Mouse (Mus musculus): ENCODE results near the gene Nxn. TPM values are rescaled to one million over a fixed set of nuclear protein-coding genes. Genes with fewer than 3 reads are reported as not detected.
A peak's percentile ranks its signal among the peaks of the same experiment; 100 is the strongest.

Nxn gene
- polyA plus RNA-seq, 1 experiment, result 2.0 TPM

DNA sequence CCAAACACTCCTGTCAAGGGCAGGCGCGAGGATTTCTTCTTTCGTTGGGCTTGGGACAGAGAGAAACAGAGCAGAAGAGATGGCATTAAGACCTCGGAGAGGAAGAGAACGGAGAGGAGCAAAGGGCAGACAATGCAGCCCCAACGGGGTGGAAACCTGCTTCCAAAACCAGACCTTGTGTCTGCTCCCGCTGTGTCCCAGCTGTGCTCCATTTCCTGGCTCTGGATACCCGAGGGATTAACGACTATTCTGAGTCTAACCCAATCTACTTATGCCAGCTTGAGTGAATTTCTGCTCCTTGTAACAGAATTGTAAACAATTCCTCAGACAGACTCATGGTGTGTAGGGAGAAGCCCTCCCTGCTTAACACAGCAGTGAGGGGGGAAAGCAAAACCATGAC lies 104.1 kb downstream of the Nxn start:
- H3K4me1 ChIP-seq (ENCODE audit: control insufficient read depth, insufficient read depth, insufficient read length, low read length), result peaks cover 32% of the 10 kb centered on the region
- no peak overlapping the region for H3K4me3 ChIP-seq (ENCODE audit: insufficient read depth, low read depth, low read length)
- peak overlapping the region; percentile 19; the same call in 1 of the 2 replicates for H3K27ac ChIP-seq (replicated peaks; ENCODE audit: low read depth, low read length)

DNA sequence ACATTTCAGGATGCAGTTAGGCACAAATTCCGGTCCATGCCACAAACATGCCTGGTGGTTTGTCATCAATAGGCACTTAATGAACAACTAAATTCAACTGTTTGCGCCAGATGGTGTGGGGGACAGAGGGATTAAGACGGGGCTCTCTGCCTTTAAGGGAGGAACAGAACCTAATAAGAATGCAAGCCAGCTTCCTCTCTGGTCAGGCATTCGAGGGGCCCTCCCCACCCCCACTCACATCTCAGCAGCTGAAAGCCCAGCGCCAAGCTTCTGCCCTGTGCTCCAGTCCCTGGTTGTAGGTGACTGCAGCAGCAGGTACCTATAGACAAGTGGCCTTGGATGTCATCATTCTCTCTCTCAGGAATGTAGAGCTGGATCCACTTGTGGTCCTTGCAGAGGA lies 104.9 kb downstream of the Nxn start:
- Histone ChIP-seq H3K4me1 (ENCODE audit: control insufficient read depth, insufficient read depth, insufficient read length, low read length) (peaks cover 32% of the 10 kb centered on the region), H3K27ac (replicated peaks; ENCODE audit: low read depth, low read length) (peak overlapping the region; percentile 32), H3K4me3 (ENCODE audit: insufficient read depth, low read depth, low read length) (no peak overlapping the region)

DNA sequence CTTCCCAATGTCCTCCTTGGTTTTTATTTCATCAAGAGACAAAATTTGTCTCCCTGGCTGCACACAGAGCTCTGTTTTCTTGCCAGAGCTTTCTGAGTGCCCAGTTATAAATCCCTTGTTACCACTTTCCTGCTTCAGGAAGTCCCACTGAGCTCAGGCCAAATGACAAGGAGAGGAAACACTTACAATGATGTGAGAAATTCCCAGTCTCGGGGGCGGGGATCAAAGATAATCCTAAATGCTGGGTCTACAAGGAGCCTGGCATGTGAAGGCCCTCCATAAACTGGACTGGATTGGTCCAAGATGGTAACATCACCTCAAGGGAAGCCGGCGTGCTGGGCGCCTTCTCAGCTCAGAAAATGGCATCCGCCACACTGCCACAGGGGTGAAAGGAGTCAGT lies 106.1 kb downstream of the Nxn start:
- H3K4me3 ChIP-seq (ENCODE audit: insufficient read depth, low read depth, low read length), result peak overlapping the region; percentile 30
- peak overlapping the region; percentile 78 for H3K27ac ChIP-seq (replicated peaks; ENCODE audit: low read depth, low read length)
- H3K4me1 ChIP-seq (ENCODE audit: control insufficient read depth, insufficient read depth, insufficient read length, low read length), result peaks cover 29% of the 10 kb centered on the region

DNA sequence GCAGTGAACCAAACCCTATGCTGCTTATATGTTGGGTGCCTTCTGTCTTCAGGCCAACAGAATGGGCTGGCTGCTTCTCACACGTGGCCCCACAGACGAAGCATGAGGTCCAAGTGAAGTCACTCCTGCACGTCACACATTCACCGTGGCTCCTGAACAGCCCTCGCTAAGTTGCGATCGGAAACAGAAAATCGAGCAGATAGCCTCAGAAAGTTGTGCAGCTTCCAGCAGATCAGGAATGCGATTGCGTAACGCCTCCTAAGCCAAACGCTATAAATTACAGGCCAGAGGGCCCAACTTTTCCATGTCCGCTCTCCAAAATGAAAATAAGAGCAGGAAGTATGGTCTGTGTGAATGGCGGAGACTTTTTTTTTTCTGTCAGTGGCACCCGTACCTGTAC lies 106.5 kb downstream of the Nxn start:
- H3K27ac ChIP-seq (replicated peaks; ENCODE audit: low read depth, low read length), result peak overlapping the region; percentile 78
- peak overlapping the region; percentile 30 for H3K4me3 ChIP-seq (ENCODE audit: insufficient read depth, low read depth, low read length)
- peaks cover 30% of the 10 kb centered on the region for H3K4me1 ChIP-seq (ENCODE audit: control insufficient read depth, insufficient read depth, insufficient read length, low read length)

DNA sequence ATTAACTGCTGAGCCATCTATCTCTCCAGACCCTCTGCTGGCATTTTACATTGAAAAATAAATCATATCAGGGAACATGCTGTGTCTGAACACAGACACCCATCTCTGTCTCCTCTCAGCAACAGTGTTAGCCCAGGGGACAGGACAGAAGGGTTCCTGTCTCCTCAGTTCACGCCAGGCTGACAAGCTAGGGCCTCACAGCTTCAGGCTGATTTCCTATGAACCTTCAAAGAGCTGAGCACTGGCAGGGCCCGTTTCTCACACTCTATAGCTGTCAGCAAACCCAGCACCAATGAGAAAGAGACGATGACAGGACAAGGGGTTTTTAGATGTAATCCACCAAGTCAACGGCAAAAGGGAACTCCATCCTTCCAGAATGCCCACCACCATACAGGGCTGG lies 107.0 kb downstream of the Nxn start:
- Histone ChIP-seq H3K4me1 (ENCODE audit: control insufficient read depth, insufficient read depth, insufficient read length, low read length) (peaks cover 34% of the 10 kb centered on the region), H3K27ac (replicated peaks; ENCODE audit: low read depth, low read length) (peak overlapping the region; percentile 78), H3K4me3 (ENCODE audit: insufficient read depth, low read depth, low read length) (peak overlapping the region; percentile 30; the same call in 1 of the 2 replicates)

DNA sequence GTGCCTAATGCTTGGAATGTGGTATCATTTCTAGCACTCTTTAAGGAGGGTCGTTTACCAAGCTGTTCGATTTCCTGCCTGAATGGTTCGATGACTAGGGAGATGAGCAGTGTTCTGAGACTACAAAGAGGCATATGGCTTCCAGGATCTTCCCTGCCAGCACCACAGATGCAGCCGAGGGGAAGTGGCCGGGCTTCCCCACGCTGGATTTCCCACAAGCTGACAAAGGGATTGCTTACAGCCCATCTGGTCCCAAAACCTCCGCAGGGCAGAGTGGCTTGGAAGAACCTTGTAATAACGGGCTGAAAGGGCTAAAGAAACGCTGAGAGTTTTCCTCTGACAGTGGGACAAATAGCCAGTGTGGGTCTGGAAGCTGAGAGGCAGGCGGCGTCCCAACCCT lies 108.6 kb downstream of the Nxn start:
- Histone ChIP-seq H3K4me1 (ENCODE audit: control insufficient read depth, insufficient read depth, insufficient read length, low read length) (peaks cover 44% of the 10 kb centered on the region), H3K27ac (replicated peaks; ENCODE audit: low read depth, low read length) (no peak overlapping the region), H3K4me3 (ENCODE audit: insufficient read depth, low read depth, low read length) (no peak overlapping the region)

DNA sequence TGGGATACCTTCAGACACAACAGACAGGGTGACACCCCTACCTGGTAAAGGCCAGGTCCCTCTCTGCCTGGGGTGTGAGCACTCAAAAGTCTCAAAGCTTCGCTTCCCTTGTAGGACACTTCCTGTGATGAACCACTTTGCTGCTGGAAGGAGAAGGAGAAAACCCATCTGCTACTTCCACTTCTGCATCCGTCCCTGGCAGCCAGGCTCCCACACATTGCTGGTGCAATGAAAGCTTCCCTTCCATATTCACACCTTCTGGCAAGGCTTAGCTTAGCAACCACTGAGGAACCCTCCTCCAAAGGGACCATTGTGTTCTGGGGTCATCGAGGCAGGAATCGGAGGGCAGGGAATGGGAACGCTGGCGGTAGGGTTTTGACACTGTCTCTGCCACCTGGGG lies 110.3 kb downstream of the Nxn start:
- H3K4me3 ChIP-seq (ENCODE audit: insufficient read depth, low read depth, low read length), result no peak overlapping the region
- no peak overlapping the region for H3K27ac ChIP-seq (replicated peaks; ENCODE audit: low read depth, low read length)
- peaks cover 32% of the 10 kb centered on the region for H3K4me1 ChIP-seq (ENCODE audit: control insufficient read depth, insufficient read depth, insufficient read length, low read length)

DNA sequence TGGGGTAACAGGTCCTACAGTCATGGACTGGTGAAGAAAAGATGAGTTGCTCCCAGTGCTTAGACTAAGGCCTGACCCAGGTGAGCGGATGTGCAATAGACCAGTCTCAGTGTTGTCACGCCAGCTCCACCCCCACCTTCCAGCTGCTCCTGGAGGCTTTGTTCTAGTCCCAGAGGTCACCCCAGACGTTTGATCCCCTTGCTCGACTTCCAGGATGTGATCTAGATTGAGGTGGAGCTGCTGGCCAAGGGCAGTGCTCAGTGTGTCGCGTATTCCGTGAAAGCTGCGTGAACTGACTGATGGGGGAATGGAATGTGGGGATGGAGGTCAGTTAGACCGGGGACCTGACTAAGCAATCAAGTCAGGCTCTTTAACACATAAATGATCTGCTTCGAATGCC lies 111.6 kb downstream of the Nxn start:
- H3K4me1 ChIP-seq (ENCODE audit: control insufficient read depth, insufficient read depth, insufficient read length, low read length), result peaks cover 24% of the 10 kb centered on the region
- no peak overlapping the region for H3K27ac ChIP-seq (replicated peaks; ENCODE audit: low read depth, low read length)
- H3K4me3 ChIP-seq (ENCODE audit: insufficient read depth, low read depth, low read length), result no peak overlapping the region

DNA sequence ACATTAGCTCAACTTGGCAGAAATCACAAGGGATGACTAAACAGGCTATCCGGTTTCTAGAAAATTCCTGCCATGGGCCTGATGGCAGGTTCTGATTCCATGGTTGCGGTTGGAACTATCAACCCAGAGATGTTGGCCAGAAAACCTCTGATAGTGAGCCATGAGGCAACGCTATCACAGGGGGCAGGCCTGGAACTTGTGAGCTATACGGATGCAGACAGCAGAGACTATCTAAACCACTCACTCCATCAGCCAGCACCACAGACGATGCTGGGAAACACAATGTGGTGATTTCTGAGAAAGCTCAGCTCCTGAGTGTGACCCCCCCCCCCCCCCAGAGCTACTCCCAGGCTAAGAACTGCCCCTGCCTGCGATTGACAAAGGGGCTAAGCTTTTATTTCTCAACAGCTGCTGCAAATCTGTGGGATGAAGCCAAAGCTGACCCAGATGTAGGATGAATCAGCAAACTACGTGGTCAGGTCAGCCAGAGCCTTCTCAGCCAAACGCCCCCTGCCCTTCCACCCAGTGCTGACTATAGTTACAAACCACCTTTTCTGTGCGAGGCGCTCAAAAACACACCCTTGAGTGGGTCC lies 112.3 kb downstream of the Nxn start:
- no peak overlapping the region for H3K4me3 ChIP-seq (ENCODE audit: insufficient read depth, low read depth, low read length)
- H3K4me1 ChIP-seq (ENCODE audit: control insufficient read depth, insufficient read depth, insufficient read length, low read length), result peaks cover 17% of the 10 kb centered on the region
- no peak overlapping the region for H3K27ac ChIP-seq (replicated peaks; ENCODE audit: low read depth, low read length)

DNA sequence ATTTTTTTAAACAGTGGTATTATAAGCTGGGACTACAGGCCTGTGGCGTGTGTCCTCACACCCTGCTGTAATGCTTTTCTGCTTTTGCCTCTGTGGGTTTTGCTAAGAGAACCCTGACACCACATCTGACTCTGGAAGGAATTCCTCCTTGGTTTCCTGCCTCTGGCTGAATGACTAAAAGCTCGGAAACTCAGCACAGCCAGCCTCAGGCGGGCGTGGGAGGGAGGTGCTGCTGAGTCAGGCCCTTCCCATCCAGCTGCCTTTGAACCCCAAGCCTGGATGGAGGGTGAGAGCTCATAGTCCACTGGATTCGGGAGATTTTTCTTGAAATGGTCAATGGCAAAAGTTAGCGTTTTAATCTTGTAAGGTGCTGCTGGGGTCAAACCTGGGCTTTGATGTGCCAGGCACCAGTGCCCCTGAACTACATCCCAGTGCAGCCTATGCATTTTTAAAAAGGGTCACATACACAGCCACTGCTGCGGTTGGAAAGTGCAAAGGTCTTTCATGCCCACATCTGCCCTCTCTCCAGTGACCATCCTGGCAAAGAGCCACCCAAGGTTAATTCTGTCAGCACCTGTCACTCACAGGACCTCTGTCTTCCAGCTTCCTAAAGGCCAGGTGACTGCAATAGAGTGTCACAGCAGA lies 113.4 kb downstream of the Nxn start:
- Histone ChIP-seq H3K4me1 (ENCODE audit: control insufficient read depth, insufficient read depth, insufficient read length, low read length) (peaks cover 17% of the 10 kb centered on the region), H3K4me3 (ENCODE audit: insufficient read depth, low read depth, low read length) (no peak overlapping the region), H3K27ac (replicated peaks; ENCODE audit: low read depth, low read length) (no peak overlapping the region)

DNA sequence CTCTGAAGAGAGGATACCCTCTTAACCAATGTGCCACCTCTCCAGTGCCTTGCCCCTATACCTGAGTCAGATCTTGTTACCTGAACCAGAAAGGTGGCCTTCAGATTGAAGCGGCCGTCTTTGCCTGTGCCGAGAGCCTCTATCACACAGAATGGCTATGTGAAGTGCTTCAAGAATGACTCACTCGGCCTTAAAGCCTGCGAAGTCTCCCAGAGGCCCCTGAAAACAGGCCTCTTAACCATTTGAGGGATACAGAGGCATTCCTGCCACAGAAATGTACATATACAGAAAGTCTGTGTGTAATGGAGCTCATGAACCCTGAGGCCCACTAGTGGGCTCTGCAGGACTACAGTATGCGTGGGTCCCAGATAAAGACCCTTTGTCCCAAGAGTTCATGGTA lies 115.1 kb downstream of the Nxn start:
- no peak overlapping the region for H3K27ac ChIP-seq (replicated peaks; ENCODE audit: low read depth, low read length)
- H3K4me3 ChIP-seq (ENCODE audit: insufficient read depth, low read depth, low read length), result no peak overlapping the region
- peaks cover 17% of the 10 kb centered on the region for H3K4me1 ChIP-seq (ENCODE audit: control insufficient read depth, insufficient read depth, insufficient read length, low read length)

DNA sequence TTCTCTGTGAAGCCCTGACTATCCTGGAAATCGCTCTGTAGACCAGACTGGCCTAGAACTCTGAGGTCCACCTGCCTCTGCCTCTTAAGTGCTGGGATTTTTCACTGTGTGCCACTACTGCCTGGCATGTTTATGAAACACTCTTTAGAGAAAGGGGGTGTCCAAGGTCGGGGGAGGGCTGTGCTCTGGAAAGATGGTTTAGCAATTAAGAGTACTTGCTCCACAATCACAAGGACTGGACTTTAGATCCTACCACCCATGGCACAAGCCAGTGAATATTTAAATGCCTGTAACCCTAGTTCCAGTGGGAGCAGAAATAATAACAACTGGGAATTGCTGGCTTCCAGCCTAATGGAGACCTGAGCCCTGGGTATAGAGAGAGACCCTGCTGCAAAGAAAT lies 119.0 kb downstream of the Nxn start:
- no peak overlapping the region for H3K4me3 ChIP-seq (ENCODE audit: insufficient read depth, low read depth, low read length)
- H3K4me1 ChIP-seq (ENCODE audit: control insufficient read depth, insufficient read depth, insufficient read length, low read length), result no peaks in the 10 kb centered on the region
- no peak overlapping the region for H3K27ac ChIP-seq (replicated peaks; ENCODE audit: low read depth, low read length)

DNA sequence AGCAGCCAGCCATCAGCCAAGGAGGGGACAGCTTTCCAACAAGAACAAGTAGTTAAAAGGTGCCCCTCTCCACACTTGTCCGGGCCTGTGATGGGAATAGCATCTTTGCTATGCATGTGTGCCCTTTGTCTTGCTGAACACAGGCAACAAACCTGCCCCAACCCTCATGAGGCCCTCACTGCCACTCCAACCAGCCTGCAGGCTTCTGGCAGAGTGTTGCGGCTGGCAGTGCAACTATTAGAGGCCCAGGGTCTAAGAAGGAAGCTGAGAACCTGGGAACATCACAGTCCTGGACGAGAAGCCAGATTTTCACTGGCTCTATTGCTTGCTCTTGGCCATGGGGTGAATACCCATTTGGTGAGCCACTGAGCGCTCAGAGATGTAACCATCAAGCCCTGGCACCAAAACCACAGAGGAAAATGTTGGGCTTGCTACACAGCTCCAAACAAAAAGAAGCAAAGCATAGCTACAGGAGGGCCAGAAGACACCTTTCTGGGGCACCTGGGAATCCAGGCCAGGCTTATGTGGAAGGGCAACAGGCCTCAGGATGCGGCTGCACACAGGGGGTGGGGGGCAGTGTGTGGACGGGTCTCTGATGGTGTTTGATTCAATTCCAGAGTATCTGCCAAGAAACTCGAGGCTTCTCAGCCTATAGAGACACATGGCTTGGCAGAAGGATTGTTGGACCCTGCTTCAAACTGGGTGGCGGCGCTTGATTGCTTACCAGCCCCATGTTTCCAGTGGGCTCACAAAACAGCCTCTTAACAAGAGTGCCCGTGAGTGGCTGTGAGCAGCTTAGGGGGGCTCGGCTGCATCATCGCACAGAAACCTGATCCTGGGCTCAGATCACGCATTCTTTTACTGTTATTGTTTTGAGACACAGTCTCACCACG lies 119.7 kb downstream of the Nxn start:
- no peak overlapping the region for H3K4me3 ChIP-seq (ENCODE audit: insufficient read depth, low read depth, low read length)
- no peak overlapping the region for H3K27ac ChIP-seq (replicated peaks; ENCODE audit: low read depth, low read length)
- H3K4me1 ChIP-seq (ENCODE audit: control insufficient read depth, insufficient read depth, insufficient read length, low read length), result no peaks in the 10 kb centered on the region

DNA sequence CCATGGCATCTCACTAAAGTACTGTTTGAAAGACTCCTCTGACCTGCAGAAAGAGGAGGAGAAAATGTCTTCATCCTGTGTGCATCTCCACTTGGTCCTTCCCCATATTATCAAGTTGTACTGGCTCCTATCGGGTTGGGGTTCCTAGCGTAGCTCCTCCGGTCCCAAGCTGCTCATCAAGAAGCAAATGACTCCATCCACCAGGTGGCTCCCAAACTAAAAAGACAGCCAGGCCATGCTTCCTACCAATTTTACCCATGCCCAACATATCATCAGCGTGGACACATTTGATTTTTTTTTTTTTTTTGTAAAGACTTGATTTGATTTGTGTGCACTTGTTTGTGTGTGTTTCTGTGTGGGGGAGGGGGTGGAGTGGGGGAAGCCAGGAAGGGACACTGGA lies 126.5 kb downstream of the Nxn start:
- Histone ChIP-seq H3K4me1 (ENCODE audit: control insufficient read depth, insufficient read depth, insufficient read length, low read length) (no peaks in the 10 kb centered on the region), H3K4me3 (ENCODE audit: insufficient read depth, low read depth, low read length) (no peak overlapping the region), H3K27ac (replicated peaks; ENCODE audit: low read depth, low read length) (no peak overlapping the region)

DNA sequence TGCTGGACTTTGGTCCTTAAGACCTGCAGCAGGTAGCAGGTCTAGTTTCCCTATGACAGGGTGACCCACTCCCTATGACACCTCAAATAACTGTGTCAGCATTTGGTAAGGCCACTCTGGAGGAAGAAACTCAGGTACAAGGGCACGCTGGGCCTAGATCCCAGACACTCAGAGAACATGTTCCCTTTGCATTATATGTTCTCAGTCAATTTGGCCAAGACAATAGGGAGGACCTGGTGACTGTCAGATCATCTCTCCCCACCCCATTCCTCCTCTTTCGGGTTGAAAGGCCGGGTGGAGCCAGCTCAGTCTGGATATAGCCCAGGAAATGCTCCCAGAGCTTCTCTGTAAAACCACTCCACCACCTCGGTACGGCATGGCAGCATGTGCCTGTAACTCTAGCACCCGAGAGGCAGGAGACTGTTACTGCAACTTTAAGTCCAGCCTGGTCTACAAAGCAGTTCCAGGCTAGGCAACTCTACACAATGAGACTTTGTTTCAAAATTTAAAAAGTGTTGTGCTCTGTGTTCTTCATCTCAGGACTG lies 130.3 kb downstream of the Nxn start:
- H3K27ac ChIP-seq (replicated peaks; ENCODE audit: low read depth, low read length), result no peak overlapping the region
- H3K4me3 ChIP-seq (ENCODE audit: insufficient read depth, low read depth, low read length), result no peak overlapping the region
- H3K4me1 ChIP-seq (ENCODE audit: control insufficient read depth, insufficient read depth, insufficient read length, low read length), result no peaks in the 10 kb centered on the region
